Mouse (Mus musculus) lung, embryonic 16.5 days (tissue): ENCODE results near the gene Nr2e1. TPM values are rescaled to one million over a fixed set of nuclear protein-coding genes. Genes with fewer than 3 reads are reported as not detected.

Source experiments
- ATAC-seq: fragments of 200-750 bp; cut with Nextera tagmentation; 2 replicates; pipeline ENCODE4 v1.8.0; 2017; ENCODE audit warnings: low read depth, mild to moderate bottlenecking, moderate library complexity
- H3K27ac ChIP-seq: fragments of 300-500 bp; sonication (generic); 2 replicates; pipeline ENCODE4 v1.5.1; 2014; ENCODE audit warnings: mild to moderate bottlenecking, control low read depth, low read length
- H3K27me3 ChIP-seq: fragments of 300-500 bp; sonication (generic); 2 replicates; pipeline ENCODE4 v1.6.1; 2014; ENCODE audit warnings: low read depth, low read length, mixed read lengths; ENCODE audit not compliant: control insufficient read depth, insufficient read depth
- H3K36me3 ChIP-seq: fragments of 300-500 bp; sonication (generic); 2 replicates; pipeline ENCODE4 v1.6.1; 2014; ENCODE audit warnings: low read length; ENCODE audit not compliant: control insufficient read depth, insufficient read depth
- H3K4me1 ChIP-seq: fragments of 300-500 bp; sonication (generic); replicated peaks from 2 replicates; pipeline ENCODE4 v1.6.1; 2014; ENCODE audit warnings: low read length, mixed read lengths; ENCODE audit not compliant: control insufficient read depth, insufficient read depth
- H3K4me2 ChIP-seq: fragments of 300-500 bp; sonication (generic); 2 replicates; pipeline ENCODE4 v1.6.1; 2014; ENCODE audit warnings: low read depth, low read length, control low read depth
- H3K4me3 ChIP-seq: fragments of 300-500 bp; sonication (generic); 2 replicates; pipeline ENCODE4 v1.5.1; 2014; ENCODE audit warnings: mild to moderate bottlenecking, low read length, control low read depth
- H3K9ac ChIP-seq: fragments of 300-500 bp; sonication (generic); 2 replicates; pipeline ENCODE4 v1.6.1; 2014; ENCODE audit warnings: low read length, control low read depth
- H3K9me3 ChIP-seq: fragments of 300-500 bp; sonication (generic); 2 replicates; pipeline ENCODE4 v1.6.1; 2016; ENCODE audit warnings: low read length; ENCODE audit not compliant: control insufficient read depth
- WGBS: fragments of 180-500 bp; shearing (Covaris S2); extraction: QIAGEN DNeasy Blood & Tissue Kit; methylation state at CpG from one replicate; pipeline ENCODE4 v1.1.7; 2014; 5-methylcytosine and 5-hydroxymethylcytosine counted together
- polyA plus RNA-seq: library from polyadenylated mRNA; unstranded; fragments of >200 nt; fragmentation: Nextera tagmentation; extraction: Ambion mirVana; gene quantifications from 2 replicates; pipeline ENCODE4 v1.2.1, GENCODE M21; 2015

The Nr2e1 gene
- polyA plus RNA-seq, 1 experiment from 2014 or later = not detected

- Histone ChIP-seq H3K9ac (no peak overlapping the region), H3K4me1 (no peaks in the 10 kb centered on the region), H3K9me3 (no peaks in the 10 kb centered on the region), H3K27me3 (peaks cover 87% of the 10 kb centered on the region), H3K27ac (no peak overlapping the region), H3K4me3 (no peak overlapping the region), H3K36me3 (no peaks in the 10 kb centered on the region), H3K4me2 (no peak overlapping the region)
- no peak for ATAC-seq
- under 1% methylated on average over 15 of the region's 15 CpGs for WGBS
Measured at GRCm38 (mm10) chr10:42572971-42573370, 10.5 kb downstream of the Nr2e1 start.

DNA sequence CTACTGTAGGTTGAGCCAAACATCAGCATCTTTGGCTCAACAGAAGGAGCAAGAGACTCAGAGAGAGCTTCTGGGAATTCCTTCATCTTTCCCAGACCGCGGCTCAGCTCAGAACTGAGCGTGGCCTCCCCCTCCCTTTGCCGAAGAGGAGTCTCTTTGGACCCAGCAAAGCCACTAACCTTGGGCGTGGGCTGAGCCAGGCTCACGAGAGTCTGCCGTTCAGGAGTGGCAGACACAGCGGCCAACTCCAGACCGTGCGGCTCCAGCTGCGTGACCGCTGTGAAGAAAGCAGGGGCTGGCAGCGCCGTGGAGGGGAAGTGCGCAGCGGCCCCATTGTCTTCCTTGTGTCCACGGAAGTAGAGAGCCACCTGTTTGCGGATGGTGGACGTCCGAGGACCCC, 10.9 kb downstream of the Nr2e1 start:
- Histone ChIP-seq H3K4me2 (no peak overlapping the region), H3K4me3 (no peak overlapping the region), H3K4me1 (no peaks in the 10 kb centered on the region), H3K9ac (no peak overlapping the region), H3K27ac (no peak overlapping the region), H3K27me3 (peaks cover 85% of the 10 kb centered on the region), H3K9me3 (no peaks in the 10 kb centered on the region), H3K36me3 (no peaks in the 10 kb centered on the region)
- no peak for ATAC-seq
- 2% methylated on average over 20 of the region's 20 CpGs for WGBS

DNA sequence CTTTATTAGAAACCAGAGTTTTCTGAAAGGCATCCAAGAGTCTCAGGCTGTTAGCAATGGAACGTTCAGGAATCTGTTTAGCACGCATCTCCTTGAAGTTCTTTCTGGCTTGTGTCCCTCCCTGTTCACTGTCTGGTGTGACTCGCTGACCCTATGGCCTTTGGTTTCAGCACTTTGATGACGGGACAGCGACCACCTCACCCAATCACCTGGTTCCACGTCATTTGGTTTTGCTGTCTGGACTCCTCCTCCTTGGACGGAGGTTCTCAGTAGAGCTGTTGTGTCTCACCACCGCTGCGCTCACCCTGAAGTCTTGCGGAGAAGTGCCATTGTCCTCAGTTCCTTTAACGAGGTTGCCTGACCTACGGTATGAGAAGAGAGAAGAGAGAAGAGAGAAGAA, 21.2 kb downstream of the Nr2e1 start:
- H3K4me2 ChIP-seq = no peak overlapping the region
- ATAC-seq = peak; percentile 43
- no peaks in the 10 kb centered on the region for H3K9me3 ChIP-seq
- peaks cover 10% of the 10 kb centered on the region; the same call in 1 of the 2 replicates for H3K27me3 ChIP-seq
- no peaks in the 10 kb centered on the region for H3K36me3 ChIP-seq
- H3K27ac ChIP-seq = no peak overlapping the region
- no peaks in the 10 kb centered on the region for H3K4me1 ChIP-seq
- no peak overlapping the region for H3K9ac ChIP-seq
- WGBS = 1% methylated on average over 12 of the region's 12 CpGs
- H3K4me3 ChIP-seq = no peak overlapping the region

GRCm38 (mm10) chr10:42559581-42560200, 23.7 kb downstream of the Nr2e1 start:
- Histone ChIP-seq H3K27me3 (peaks cover 5% of the 10 kb centered on the region; the same call in 1 of the 2 replicates), H3K9me3 (no peaks in the 10 kb centered on the region), H3K36me3 (no peaks in the 10 kb centered on the region), H3K4me2 (no peak overlapping the region), H3K9ac (no peak overlapping the region), H3K4me3 (no peak overlapping the region), H3K27ac (no peak overlapping the region), H3K4me1 (no peaks in the 10 kb centered on the region)
- no peak for ATAC-seq
- WGBS = 75% methylated on average over 5 of the region's 5 CpGs

- Histone ChIP-seq H3K9ac (no peak overlapping the region), H3K4me2 (no peak overlapping the region), H3K27ac (no peak overlapping the region), H3K9me3 (no peaks in the 10 kb centered on the region), H3K4me1 (no peaks in the 10 kb centered on the region), H3K27me3 (no peaks in the 10 kb centered on the region), H3K36me3 (no peaks in the 10 kb centered on the region), H3K4me3 (no peak overlapping the region)
- no peak for ATAC-seq
- WGBS = 85% methylated on average over 3 of the region's 3 CpGs
Measured at GRCm38 (mm10) chr10:42546507-42546906, 36.9 kb downstream of the Nr2e1 start.

DNA sequence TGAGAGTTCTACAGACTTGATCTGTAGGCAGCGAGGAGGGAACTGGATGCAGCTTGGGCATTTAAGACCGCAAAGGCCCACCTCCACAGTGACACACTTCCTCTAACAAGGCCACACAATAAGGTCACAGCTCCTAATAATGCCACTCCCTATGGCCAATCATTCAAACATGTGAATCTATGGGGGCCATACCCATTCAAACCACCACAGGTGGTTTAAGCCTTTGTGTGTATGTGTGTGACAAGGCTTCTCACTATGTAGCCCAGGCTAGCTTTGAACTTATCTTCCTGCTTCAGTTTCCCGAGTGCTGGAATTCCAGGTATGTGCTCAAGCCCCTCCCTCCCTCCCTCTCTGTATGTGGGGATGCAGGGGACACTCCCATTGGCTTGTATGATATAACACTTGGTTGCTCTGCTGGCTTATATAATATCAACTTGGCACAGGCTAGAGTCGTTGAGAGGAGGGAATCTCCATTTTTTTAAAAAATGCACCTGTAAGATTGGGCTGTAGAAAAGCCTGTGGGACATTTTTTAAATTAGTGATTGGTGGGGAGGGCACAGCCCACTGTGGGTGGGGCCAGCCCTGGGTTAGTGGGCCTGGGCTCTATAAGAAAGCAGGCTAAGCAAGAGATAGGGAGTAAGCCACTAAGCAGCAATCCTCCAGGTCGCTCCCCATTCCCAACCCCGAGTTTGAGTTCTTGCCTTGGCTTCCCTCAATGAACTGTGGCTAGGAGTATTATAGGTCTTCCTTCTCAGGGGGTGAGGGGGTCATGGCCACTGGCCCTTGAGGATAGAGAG, 37.5 kb downstream of the Nr2e1 start:
- no peaks in the 10 kb centered on the region for H3K27me3 ChIP-seq
- H3K4me3 ChIP-seq = no peak overlapping the region
- no peak overlapping the region for H3K27ac ChIP-seq
- no peaks in the 10 kb centered on the region for H3K36me3 ChIP-seq
- 69% methylated on average over 6 of the region's 6 CpGs for WGBS
- no peak overlapping the region for H3K4me2 ChIP-seq
- H3K9ac ChIP-seq = no peak overlapping the region
- no peaks in the 10 kb centered on the region for H3K4me1 ChIP-seq
- no peak for ATAC-seq
- H3K9me3 ChIP-seq = no peaks in the 10 kb centered on the region

DNA sequence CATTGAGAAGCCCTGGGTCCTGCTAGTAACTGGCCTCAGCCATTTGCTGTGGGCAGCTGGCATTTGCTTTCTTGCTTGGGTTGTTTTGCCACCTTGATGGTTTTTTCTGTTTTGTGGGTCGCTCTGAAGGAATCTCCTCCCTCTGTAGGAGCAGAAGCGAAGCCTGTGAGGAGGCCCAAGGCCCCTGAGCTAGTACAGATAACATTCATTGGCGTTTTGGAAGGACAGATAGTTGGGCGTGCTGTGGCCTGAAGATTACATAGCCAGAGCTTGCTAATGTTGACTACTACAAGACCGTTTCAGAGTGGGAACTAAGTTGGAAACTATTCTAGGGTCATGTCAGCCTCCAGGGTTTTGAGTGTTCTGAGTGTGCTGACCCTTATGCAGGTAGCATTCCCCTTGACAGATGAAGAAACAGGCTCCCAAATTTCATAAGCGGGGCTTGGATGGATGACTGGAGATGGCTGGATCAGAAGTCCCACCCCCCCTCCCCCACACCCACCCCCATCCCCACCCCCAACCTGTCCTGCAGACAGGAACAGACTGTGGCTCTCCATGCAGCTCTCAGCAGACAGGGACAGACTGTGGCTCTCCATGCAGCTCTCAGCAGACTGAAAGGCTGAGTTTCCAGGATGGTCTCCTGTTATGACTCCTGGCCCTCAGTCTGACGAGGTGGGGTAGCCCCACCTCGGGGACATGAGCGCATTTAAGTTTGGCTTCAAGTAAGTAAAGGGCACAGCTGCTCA, 45.7 kb downstream of the Nr2e1 start:
- Histone ChIP-seq H3K9ac (no peak overlapping the region), H3K4me2 (no peak overlapping the region), H3K4me1 (no peaks in the 10 kb centered on the region), H3K36me3 (peaks cover 13% of the 10 kb centered on the region), H3K27ac (no peak overlapping the region), H3K27me3 (no peaks in the 10 kb centered on the region), H3K9me3 (no peaks in the 10 kb centered on the region), H3K4me3 (no peak overlapping the region)
- 76% methylated on average over 9 of the region's 9 CpGs for WGBS
- no peak for ATAC-seq

DNA sequence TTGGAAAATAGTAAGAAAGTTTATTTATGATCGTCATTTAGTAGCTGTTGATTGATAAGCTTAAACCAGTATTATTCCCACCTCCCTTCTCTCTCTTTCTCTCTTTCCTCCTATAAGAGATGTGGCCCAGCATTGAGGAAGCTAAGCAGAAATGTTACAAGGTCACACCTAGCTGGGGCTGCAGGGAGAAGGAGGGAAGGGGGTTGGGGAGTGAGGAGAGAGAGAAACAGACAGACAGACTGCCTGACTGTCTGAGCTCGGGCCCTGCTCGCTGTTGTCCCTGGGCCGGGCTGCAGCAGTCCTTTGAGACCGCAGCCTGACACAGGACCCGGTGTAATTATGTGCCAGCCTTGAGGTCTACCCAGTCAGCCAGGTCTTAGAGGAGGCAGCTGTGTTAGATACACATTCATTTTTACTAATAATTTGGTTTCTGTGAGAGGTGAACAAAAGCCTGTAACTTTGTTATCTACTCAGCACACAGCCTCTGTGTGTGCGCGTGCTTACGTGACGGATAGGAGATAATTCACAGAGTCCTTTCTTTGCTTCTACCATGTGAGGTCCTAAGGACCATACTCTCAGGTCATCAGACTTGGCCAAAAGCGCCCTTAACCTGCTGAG, 49.5 kb downstream of the Nr2e1 start:
- Histone ChIP-seq H3K36me3 (peaks cover 13% of the 10 kb centered on the region), H3K9ac (no peak overlapping the region), H3K27ac (no peak overlapping the region), H3K27me3 (no peaks in the 10 kb centered on the region), H3K4me3 (no peak overlapping the region), H3K9me3 (no peaks in the 10 kb centered on the region), H3K4me1 (no peaks in the 10 kb centered on the region), H3K4me2 (no peak overlapping the region)
- 84% methylated on average over 11 of the region's 11 CpGs for WGBS
- no peak for ATAC-seq

- ATAC-seq = no peak
- H3K27ac ChIP-seq = no peak overlapping the region
- H3K9ac ChIP-seq = no peak overlapping the region
- peaks cover 2% of the 10 kb centered on the region; the same call in 1 of the 2 replicates for H3K4me1 ChIP-seq
- H3K36me3 ChIP-seq = peaks cover 18% of the 10 kb centered on the region
- H3K4me2 ChIP-seq = no peak overlapping the region
- WGBS = 94% methylated on average over 3 of the region's 3 CpGs
- H3K4me3 ChIP-seq = no peak overlapping the region
- no peaks in the 10 kb centered on the region for H3K9me3 ChIP-seq
- H3K27me3 ChIP-seq = no peaks in the 10 kb centered on the region
Measured at GRCm38 (mm10) chr10:42525682-42526081, 57.8 kb downstream of the Nr2e1 start.
